Mouse (Mus musculus) lung, postnatal 0 days (tissue): ENCODE data around the gene Ccnl2. TPM values are rescaled to one million over a fixed set of nuclear protein-coding genes. Genes with fewer than 3 reads are reported as not detected.

Experiments used
- ATAC-seq: fragments of 200-750 bp; cut with Nextera tagmentation; 2 replicates; pipeline ENCODE4 v1.8.0; 2017; ENCODE audit warnings: moderate library complexity
- DNase-seq: peaks from one replicate; pipeline ENCODE4 v3.0.0-alpha.2; 2016; ENCODE audit warnings: low spot score
- H3K27ac ChIP-seq: fragments of 300-500 bp; sonication (generic); 2 replicates; pipeline ENCODE4 v1.5.1; 2014; ENCODE audit warnings: antibody characterized with exemption, mild to moderate bottlenecking, low read length, mixed read lengths
- H3K27me3 ChIP-seq: fragments of 300-500 bp; sonication (generic); replicated peaks from 2 replicates; pipeline ENCODE4 v1.6.1; 2014; ENCODE audit warnings: low read length, mixed read lengths; ENCODE audit not compliant: insufficient read depth
- H3K36me3 ChIP-seq: fragments of 300-500 bp; sonication (generic); 2 replicates; pipeline ENCODE4 v1.6.1; 2014; ENCODE audit warnings: low read length, mixed read lengths; ENCODE audit not compliant: insufficient read depth
- H3K4me1 ChIP-seq: fragments of 300-500 bp; sonication (generic); 2 replicates; pipeline ENCODE4 v1.6.1; 2014; ENCODE audit warnings: antibody characterized with exemption, low read depth, low read length, mixed read lengths; ENCODE audit not compliant: insufficient read depth
- H3K4me2 ChIP-seq: fragments of 300-500 bp; sonication (generic); replicated peaks from 2 replicates; pipeline ENCODE4 v1.6.1; 2014; ENCODE audit warnings: low read depth, mild to moderate bottlenecking, low read length, moderate library complexity, mixed read lengths
- H3K4me3 ChIP-seq: fragments of 300-500 bp; sonication (generic); 2 replicates; pipeline ENCODE4 v1.5.1; 2014; ENCODE audit warnings: low read depth, low read length
- H3K9ac ChIP-seq: fragments of 300-500 bp; sonication (generic); replicated peaks from 2 replicates; pipeline ENCODE4 v1.6.1; 2014; ENCODE audit warnings: low read depth, mild to moderate bottlenecking
- H3K9me3 ChIP-seq: fragments of 300-500 bp; sonication (generic); 2 replicates; pipeline ENCODE4 v1.6.1; 2016; ENCODE audit warnings: low read length, mixed read lengths
- CTCF ChIP-seq: IDR thresholded peaks from 2 replicates; pipeline ENCODE4 v1.5.1; 2016; ENCODE audit warnings: antibody characterized with exemption, mild to moderate bottlenecking
- EP300 ChIP-seq: IDR thresholded peaks from 2 replicates; pipeline ENCODE4 v1.6.1; 2016; ENCODE audit warnings: antibody characterized with exemption, mild to moderate bottlenecking, control low read depth
- WGBS: fragments of 180-500 bp; shearing (Covaris S2); extraction: QIAGEN DNeasy Blood & Tissue Kit; methylation state at CpG from one replicate; pipeline ENCODE4 v1.1.7; 2014; 5-methylcytosine and 5-hydroxymethylcytosine counted together
- polyA plus RNA-seq: library from polyadenylated mRNA; unstranded; fragments of >200 nt; fragmentation: Nextera tagmentation; extraction: Ambion mirVana; gene quantifications from 2 replicates; pipeline ENCODE4 v1.2.1, GENCODE M21; 2015

Ccnl2 gene
- polyA plus RNA-seq, 1 experiment from 2014 or later, result 110 TPM

GRCm38 (mm10) chr4:155802075-155802474, 10.2 kb upstream of the Ccnl2 start:
- no peak for TF ChIP-seq EP300
- TF ChIP-seq CTCF, result no peak
- Histone ChIP-seq H3K27ac (no peak overlapping the region), H3K9me3 (no peaks in the 10 kb centered on the region), H3K27me3 (no peaks in the 10 kb centered on the region), H3K36me3 (no peaks in the 10 kb centered on the region), H3K4me1 (0 out of 2 replicates have a peak, but pooled peaks cover 5% of the 10 kb centered on the region), H3K9ac (no peak overlapping the region), H3K4me2 (no peak overlapping the region), H3K4me3 (no peak overlapping the region)
- DNase-seq, result no peak
- no peak for ATAC-seq
- 93% methylated on average over 1 of the region's 1 CpGs for WGBS

- H3K4me1 ChIP-seq, result 0 out of 2 replicates have a peak, but pooled peaks cover 5% of the 10 kb centered on the region
- H3K27ac ChIP-seq, result peak within 1 kb of the TSS; percentile 68
- H3K4me3 ChIP-seq, result peak within 1 kb of the TSS; percentile 67
- WGBS, result 7% methylated on average over 12 of the region's 12 CpGs
- H3K9ac ChIP-seq, result peak within 1 kb of the TSS; percentile 68
- ATAC-seq (peak; percentile 34; the same call in 1 of the 2 replicates), DNase-seq (peak; percentile 64)
- H3K4me2 ChIP-seq, result peak within 1 kb of the TSS; percentile 67
- no peaks in the 10 kb centered on the region for H3K9me3 ChIP-seq
- H3K36me3 ChIP-seq, result peaks cover 5% of the 10 kb centered on the region; the same call in 1 of the 2 replicates
- TF ChIP-seq CTCF (peak; percentile 33; the same call in 1 of the 2 replicates), EP300 (no peak)
- H3K27me3 ChIP-seq, result no peaks in the 10 kb centered on the region
Measured at GRCm38 (mm10) chr4:155802741-155803339, 9.4 kb upstream of the Ccnl2 start, which contains the start of gene Mrpl20. TSS of gene Mrpl20 (plus strand) at chr4:155802878.

GRCm38 (mm10) chr4:155803340-155804041, 8.8 kb upstream of the Ccnl2 start:
- under 1% methylated on average over 57 of the region's 58 CpGs for whole genome bisulfite sequencing
- DNase-seq, result peak; percentile 94
- H3K4me2 ChIP-seq, result peak overlapping the region; percentile 67
- H3K9ac ChIP-seq, result peak overlapping the region; percentile 68
- H3K4me3 ChIP-seq, result peak overlapping the region; percentile 67
- H3K36me3 ChIP-seq, result peaks cover 9% of the 10 kb centered on the region; the same call in 1 of the 2 replicates
- ATAC-seq, result peak; percentile 99
- H3K27ac ChIP-seq, result peak overlapping the region; percentile 68
- no peaks in the 10 kb centered on the region for H3K9me3 ChIP-seq
- H3K4me1 ChIP-seq, result 0 out of 2 replicates have a peak, but pooled peaks cover 5% of the 10 kb centered on the region
- TF ChIP-seq CTCF, result 0 out of 2 replicates have a peak, but pooled peaks have one; percentile 7
- peak; percentile 54; the same call in 1 of the 2 replicates for TF ChIP-seq EP300
- H3K27me3 ChIP-seq, result no peaks in the 10 kb centered on the region

- H3K36me3 ChIP-seq, result peaks cover 22% of the 10 kb centered on the region
- H3K4me3 ChIP-seq, result no peak overlapping the region
- 91% methylated on average over 3 of the region's 3 CpGs for WGBS
- H3K9me3 ChIP-seq, result no peaks in the 10 kb centered on the region
- no peak overlapping the region for H3K27ac ChIP-seq
- peaks cover 11% of the 10 kb centered on the region; the same call in 1 of the 2 replicates for H3K4me1 ChIP-seq
- H3K4me2 ChIP-seq, result no peak overlapping the region
- no peaks in the 10 kb centered on the region for H3K27me3 ChIP-seq
- DNase-seq (no peak), ATAC-seq (no peak)
- TF ChIP-seq EP300 (no peak), CTCF (no peak)
- no peak overlapping the region for H3K9ac ChIP-seq
Measured at GRCm38 (mm10) chr4:155807841-155808240, 4.4 kb upstream of the Ccnl2 start.

- no peaks in the 10 kb centered on the region for H3K27me3 ChIP-seq
- DNase-seq (peak; percentile 64), ATAC-seq (peak; percentile 32)
- H3K4me1 ChIP-seq, result peaks cover 16% of the 10 kb centered on the region; the same call in 1 of the 2 replicates
- no peak for TF ChIP-seq CTCF
- TF ChIP-seq EP300, result no peak
- peak overlapping the region; percentile 82 for H3K4me2 ChIP-seq
- H3K9ac ChIP-seq, result peak overlapping the region; percentile 99
- under 1% methylated on average over 32 of the region's 49 CpGs for WGBS
- peaks cover 24% of the 10 kb centered on the region for H3K36me3 ChIP-seq
- no peaks in the 10 kb centered on the region for H3K9me3 ChIP-seq
- H3K4me3 ChIP-seq, result peak overlapping the region; percentile 100
- H3K27ac ChIP-seq, result peak overlapping the region; percentile 93
Measured at GRCm38 (mm10) chr4:155812665-155813181, 434 bp downstream of the Ccnl2 start.

DNA sequence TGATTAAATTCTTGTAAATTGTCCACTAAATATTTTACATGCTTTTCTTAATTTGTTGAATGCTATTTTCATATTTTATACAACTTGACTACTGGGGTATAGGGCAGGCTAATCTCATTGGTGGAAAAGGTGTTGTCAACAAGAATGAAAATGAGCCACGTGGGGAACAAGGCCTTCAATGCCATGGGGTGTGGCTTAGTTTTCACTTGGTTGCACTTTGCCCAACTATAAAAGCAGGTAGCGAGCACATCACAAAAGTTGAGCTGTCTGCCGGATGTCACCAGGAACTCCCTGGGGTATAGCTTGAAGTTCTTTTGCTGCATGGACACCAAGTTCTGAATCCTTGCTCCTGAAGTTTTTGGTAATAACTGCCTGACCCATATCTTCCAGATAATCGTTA, 5.2 kb downstream of the Ccnl2 start:
- WGBS, result 84% methylated on average over 4 of the region's 4 CpGs
- TF ChIP-seq EP300 (no peak), CTCF (no peak)
- peaks cover 48% of the 10 kb centered on the region for H3K36me3 ChIP-seq
- H3K27me3 ChIP-seq, result no peaks in the 10 kb centered on the region
- H3K9me3 ChIP-seq, result no peaks in the 10 kb centered on the region
- DNase-seq, result no peak
- peaks cover 9% of the 10 kb centered on the region; the same call in 1 of the 2 replicates for H3K4me1 ChIP-seq
- no peak for ATAC-seq
- H3K4me2 ChIP-seq, result no peak overlapping the region
- H3K4me3 ChIP-seq, result no peak overlapping the region
- H3K27ac ChIP-seq, result no peak overlapping the region
- H3K9ac ChIP-seq, result no peak overlapping the region
